Mouse (Mus musculus): ENCODE measurements around the gene Ercc6l2.
A peak's percentile ranks its signal among the peaks of the same experiment; 100 is the strongest.
"Not testable (repeated sequence)": the region's sequence is repeated elsewhere in the genome, so short reads cannot be mapped to it uniquely, and the experiment has no call there.

Ercc6l2 gene

GRCm38 (mm10) chr13:63879864-63880141 is 64.8 kb downstream of the Ercc6l2 start:
- no peak for DNase-seq (ENCODE audit: low spot score in 2 of 2)

- DNase-seq (ENCODE audit: low spot score in 2 of 2): no peak
Measured at GRCm38 (mm10) chr13:63885532-63885949, 70.5 kb downstream of the Ercc6l2 start.

GRCm38 (mm10) chr13:63886429-63887052 is 71.5 kb downstream of the Ercc6l2 start:
- DNase-seq (ENCODE audit: low spot score in 2 of 2): no peak

GRCm38 (mm10) chr13:63900679-63901302 is 85.8 kb downstream of the Ercc6l2 start:
- DNase-seq (ENCODE audit: low spot score in 2 of 2): no peak

- DNase-seq (ENCODE audit: low spot score in 2 of 2): peak; percentile 66 to 77
Measured at GRCm38 (mm10) chr13:63901303-63901713, 86.3 kb downstream of the Ercc6l2 start.

GRCm38 (mm10) chr13:63901714-63902597 is 86.9 kb downstream of the Ercc6l2 start:
- peak; percentile 42 to 46 for DNase-seq (ENCODE audit: low spot score in 2 of 2)

- DNase-seq (ENCODE audit: low spot score in 2 of 2): no peak
Measured at GRCm38 (mm10) chr13:63906516-63906915, 91.5 kb downstream of the Ercc6l2 start.

GRCm38 (mm10) chr13:63907437-63907836 is 92.4 kb downstream of the Ercc6l2 start:
- DNase-seq (ENCODE audit: low spot score in 2 of 2): no peak

- no peak for DNase-seq (ENCODE audit: low spot score in 2 of 2)
Measured at GRCm38 (mm10) chr13:63910141-63910804, 95.2 kb downstream of the Ercc6l2 start.

GRCm38 (mm10) chr13:63911617-63912016 is 96.6 kb downstream of the Ercc6l2 start:
- no peak for DNase-seq (ENCODE audit: low spot score in 2 of 2)

- no peak for DNase-seq (ENCODE audit: low spot score in 2 of 2)
Measured at GRCm38 (mm10) chr13:63913136-63913535, 98.1 kb downstream of the Ercc6l2 start.

GRCm38 (mm10) chr13:63915176-63915575 is 100.1 kb downstream of the Ercc6l2 start:
- no peak for DNase-seq (ENCODE audit: low spot score in 2 of 2)

GRCm38 (mm10) chr13:63915684-63916083 is 100.6 kb downstream of the Ercc6l2 start:
- no peak for DNase-seq (ENCODE audit: low spot score in 2 of 2)

GRCm38 (mm10) chr13:63916568-63916967 is 101.5 kb downstream of the Ercc6l2 start:
- DNase-seq (ENCODE audit: low spot score in 2 of 2): no peak

GRCm38 (mm10) chr13:63917198-63917767 is 102.2 kb downstream of the Ercc6l2 start:
- DNase-seq (ENCODE audit: low spot score in 2 of 2): peak; percentile 35 to 69

GRCm38 (mm10) chr13:63917776-63918621 is 103.0 kb downstream of the Ercc6l2 start:
- peak in 1 of 2 experiments; percentile 33 for DNase-seq (ENCODE audit: low spot score in 2 of 2)

- peak; percentile 39 to 66 for DNase-seq (ENCODE audit: low spot score in 2 of 2)
Measured at GRCm38 (mm10) chr13:63918733-63919422, 103.8 kb downstream of the Ercc6l2 start.

GRCm38 (mm10) chr13:63924036-63924435 is 109.0 kb downstream of the Ercc6l2 start:
- DNase-seq (ENCODE audit: low spot score in 2 of 2): not testable (repeated sequence)

- no peak for DNase-seq (ENCODE audit: low spot score in 2 of 2)
Measured at GRCm38 (mm10) chr13:63927326-63927725, 112.3 kb downstream of the Ercc6l2 start.

- DNase-seq (ENCODE audit: low spot score in 2 of 2): peak in 1 of 2 experiments; percentile 46
Measured at GRCm38 (mm10) chr13:63929351-63929750, 114.3 kb downstream of the Ercc6l2 start.
